Mouse (Mus musculus) cerebellum, adult 2 months (tissue): ENCODE data around the gene Drg2.

Experiments used
- CTCF ChIP-seq: fragments of 200-500 bp; IDR thresholded peaks from 2 replicates; pipeline ENCODE4 v1.5.1; 2011; ENCODE audit warnings: low read depth, mild to moderate bottlenecking, control low read depth, low read length, moderate library complexity, borderline replicate concordance; ENCODE audit not compliant: insufficient read depth
- POLR2A ChIP-seq: fragments of 200-500 bp; IDR thresholded peaks from 2 replicates; pipeline ENCODE4 v1.6.1; 2011; ENCODE audit warnings: low read length, control low read depth, borderline replicate concordance; ENCODE audit not compliant: insufficient read depth

DNA sequence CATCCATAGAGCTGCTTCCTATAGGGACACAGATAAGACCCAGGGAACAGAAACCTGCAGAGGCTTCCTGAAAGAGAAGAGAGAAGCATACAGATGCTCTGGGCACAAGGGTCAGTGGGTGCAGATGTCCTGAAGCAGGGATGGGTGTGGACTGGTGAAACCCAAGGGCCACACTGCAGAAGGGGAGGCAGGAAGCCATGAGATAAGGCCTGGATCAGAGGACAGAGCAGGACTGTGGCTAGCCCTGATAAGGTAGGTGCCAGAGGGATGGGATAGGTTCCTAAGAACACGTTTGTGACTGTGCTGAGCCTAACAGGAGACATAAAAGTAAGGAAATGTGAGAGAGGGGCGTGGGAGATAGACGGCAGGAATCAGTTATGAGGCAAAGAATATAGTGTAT lies 31.9 kb downstream of the Drg2 start:
- TF ChIP-seq CTCF (no peak), POLR2A (no peak)
